8 mouse cellular contexts compared by ENCODE assay signal in genomic region chr14:60790103-60790502, GRCm38 (mm10). TPM values are rescaled to one million over a fixed set of nuclear protein-coding genes. Genes with fewer than 3 reads are reported as not detected.
DNase-seq lines count a peak whose midpoint lies in the region; ATAC-seq lines count a peak whose summit lies in the region.

No protein-coding gene starts in this region.

- H3K4me1 ChIP-seq in heart, embryonic 10.5 days, result 0 out of 2 replicates have a peak, but pooled peaks cover 2% of the 10 kb centered on the region
- H3K4me1 ChIP-seq in kidney, embryonic 14.5 days (ENCODE audit: control insufficient read depth, insufficient read depth, low read length), result no peaks in the 10 kb centered on the region

- H3K4me3 ChIP-seq in heart, embryonic 10.5 days, result no peak overlapping the region
- H3K4me3 ChIP-seq in kidney, embryonic 14.5 days (ENCODE audit: low read length), result no peak overlapping the region

- H3K27me3 ChIP-seq in heart, embryonic 10.5 days (ENCODE audit: insufficient read depth, poor library complexity, severe bottlenecking), result no peaks in the 10 kb centered on the region
- H3K27me3 ChIP-seq in kidney, embryonic 14.5 days (ENCODE audit: control insufficient read depth, insufficient read depth, low read length), result no peaks in the 10 kb centered on the region

- peak; percentile 46 to 73 for DNase-seq in heart, adult 18-20 months
- DNase-seq in heart, embryonic 10.5 days (ENCODE audit: low spot score), result no peak
- peak; percentile 54 to 70 for DNase-seq in CD8-positive naive resting alpha-beta T cell, adult 2 months (ENCODE audit: low read depth in 2 of 2, low spot score in 2 of 2)
- DNase-seq in c-Kit-positive CD71-negative TER-119-negative erythroid progenitor cells, embryonic 14.5 days (ENCODE audit: low read depth), result peak; percentile 49
- DNase-seq in fibroblast of lung, adult 2 months (ENCODE audit: low read depth), result peak; percentile 9
- peak; percentile 77 for DNase-seq in lung, postnatal 14 days
- DNase-seq in spleen, postnatal 36 days (ENCODE audit: low spot score in 2 of 2), result peak; percentile 35 to 51

- no peak overlapping the region for H3K4me2 ChIP-seq in kidney, embryonic 14.5 days (replicated peaks; ENCODE audit: low read depth, low read length)

- H3K36me3 ChIP-seq in heart, embryonic 10.5 days, result peaks cover 33% of the 10 kb centered on the region
- H3K36me3 ChIP-seq in kidney, embryonic 14.5 days (ENCODE audit: control insufficient read depth, insufficient read depth, low read length), result peaks cover 21% of the 10 kb centered on the region; the same call in 1 of the 2 replicates

- 37% methylated on average over 3 of the region's 3 CpGs for WGBS in heart, embryonic 10.5 days
- WGBS in kidney, embryonic 14.5 days, result 37% methylated on average over 3 of the region's 3 CpGs

- ATAC-seq in kidney, embryonic 14.5 days (ENCODE audit: low FRiP score, low TSS enrichment), result 0 out of 2 replicates have a peak, but pooled peaks have one; percentile 64

- H3K9ac ChIP-seq in kidney, embryonic 14.5 days (ENCODE audit: low read depth, low read length), result no peak overlapping the region

- no peaks in the 10 kb centered on the region for H3K9me3 ChIP-seq in heart, embryonic 10.5 days
- no peaks in the 10 kb centered on the region for H3K9me3 ChIP-seq in kidney, embryonic 14.5 days (ENCODE audit: control insufficient read depth, low read length)

- no peak overlapping the region for H3K27ac ChIP-seq in heart, embryonic 10.5 days
- no peak overlapping the region for H3K27ac ChIP-seq in kidney, embryonic 14.5 days (ENCODE audit: low read depth, low read length)

RNA-seq across cellular contexts. Expression of gene Mipep, which starts 5.7 kb away (rescaled TPM):
- total RNA-seq in heart, adult 18-20 months (2021), result 10 to 100 TPM; 70.0 to 75.1 TPM
- 24.7 and 24.9 TPM in 2 replicates for polyA plus RNA-seq in heart, embryonic 10.5 days (2016; fragmentation: Nextera tagmentation; extraction: Ambion mirVana)
- 16.3 and 26.5 TPM in 2 replicates for polyA plus RNA-seq in kidney, embryonic 14.5 days (2014; fragmentation: Nextera tagmentation; extraction: Ambion mirVana)

RNA-seq across cellular contexts. Expression of gene C1qtnf9, which starts 22.2 kb away (rescaled TPM):
- 10 to 100 TPM; 42.7 to 47.8 TPM for total RNA-seq in heart, adult 18-20 months (2021)
- polyA plus RNA-seq in heart, embryonic 10.5 days (2016; fragmentation: Nextera tagmentation; extraction: Ambion mirVana), result 0.10 and 0.13 TPM in 2 replicates
- 0.46 TPM in 1 of 2 replicates, not detected in the other for polyA plus RNA-seq in kidney, embryonic 14.5 days (2014; fragmentation: Nextera tagmentation; extraction: Ambion mirVana)
